Mouse (Mus musculus): ENCODE data around the gene Smndc1. TPM values are rescaled to one million over a fixed set of nuclear protein-coding genes. Genes with fewer than 3 reads are reported as not detected.

The Smndc1 gene
- polyA plus RNA-seq, 1 experiment from 2014 or later = 38.2 TPM

- Histone ChIP-seq H3K4me2 (peak overlapping the region; percentile 35), H3K9me3 (no peaks in the 10 kb centered on the region), H3K27ac (no peak overlapping the region), H3K4me3 (replicated peaks) (no peak overlapping the region), H3K4me1 (peaks cover 28% of the 10 kb centered on the region), H3K9ac (no peak overlapping the region), H3K27me3 (replicated peaks) (no peaks in the 10 kb centered on the region), H3K36me3 (no peaks in the 10 kb centered on the region)
- no peak for ATAC-seq (ENCODE audit: insufficient read depth, low FRiP score, low read depth)
- 59% methylated on average over 17 of the region's 17 CpGs for WGBS
Observed at GRCm38 (mm10) chr19:53423816-53424465, 33.6 kb upstream of the Smndc1 start.

GRCm38 (mm10) chr19:53423341-53423753 lies 33.0 kb upstream of the Smndc1 start:
- no peaks in the 10 kb centered on the region for H3K36me3 ChIP-seq
- H3K4me2 ChIP-seq = peak overlapping the region; percentile 35
- no peak overlapping the region for H3K9ac ChIP-seq
- H3K4me3 ChIP-seq (replicated peaks) = no peak overlapping the region
- no peaks in the 10 kb centered on the region for H3K9me3 ChIP-seq
- no peak overlapping the region for H3K27ac ChIP-seq
- no peak for ATAC-seq (ENCODE audit: insufficient read depth, low FRiP score, low read depth)
- peaks cover 24% of the 10 kb centered on the region for H3K4me1 ChIP-seq
- H3K27me3 ChIP-seq (replicated peaks) = no peaks in the 10 kb centered on the region
- WGBS = 25% methylated on average over 18 of the region's 19 CpGs

- ATAC-seq (ENCODE audit: insufficient read depth, low FRiP score, low read depth) = no peak
- H3K4me2 ChIP-seq = no peak overlapping the region; the same call in 1 of the 2 replicates
- WGBS = 54% methylated on average over 18 of the region's 18 CpGs
Observed at GRCm38 (mm10) chr19:53422358-53423308, 32.3 kb upstream of the Smndc1 start.

GRCm38 (mm10) chr19:53421583-53422188 lies 31.3 kb upstream of the Smndc1 start:
- peak overlapping the region; percentile 90 for H3K4me2 ChIP-seq
- no peak overlapping the region for H3K9ac ChIP-seq
- no peaks in the 10 kb centered on the region for H3K27me3 ChIP-seq (replicated peaks)
- H3K27ac ChIP-seq = peak overlapping the region; percentile 19; the same call in 1 of the 2 replicates
- H3K9me3 ChIP-seq = no peaks in the 10 kb centered on the region
- peak overlapping the region; percentile 42 for H3K4me3 ChIP-seq (replicated peaks)
- peaks cover 12% of the 10 kb centered on the region; the same call in 1 of the 2 replicates for H3K4me1 ChIP-seq
- under 1% methylated on average over 6 of the region's 6 CpGs for WGBS
- H3K36me3 ChIP-seq = no peaks in the 10 kb centered on the region
- 0 out of 2 replicates have a peak, but pooled peaks have one; percentile 4 for ATAC-seq (ENCODE audit: insufficient read depth, low FRiP score, low read depth)

More at GRCm38 (mm10) chr19:53422358-53423308, 32.3 kb upstream of the Smndc1 start:
- no peak overlapping the region for H3K4me3 ChIP-seq (replicated peaks)
- H3K27me3 ChIP-seq (replicated peaks) = no peaks in the 10 kb centered on the region
- H3K4me1 ChIP-seq = peaks cover 19% of the 10 kb centered on the region
- H3K9ac ChIP-seq = no peak overlapping the region
- H3K36me3 ChIP-seq = no peaks in the 10 kb centered on the region
- H3K9me3 ChIP-seq = no peaks in the 10 kb centered on the region
- H3K27ac ChIP-seq = no peak overlapping the region

- Histone ChIP-seq H3K9ac (peak overlapping the region; percentile 29; the same call in 1 of the 2 replicates), H3K4me3 (replicated peaks) (peak overlapping the region; percentile 42), H3K4me1 (peaks cover 12% of the 10 kb centered on the region; the same call in 1 of the 2 replicates), H3K36me3 (no peaks in the 10 kb centered on the region), H3K27me3 (replicated peaks) (no peaks in the 10 kb centered on the region), H3K4me2 (peak overlapping the region; percentile 90), H3K27ac (peak overlapping the region; percentile 86), H3K9me3 (no peaks in the 10 kb centered on the region)
- WGBS = under 1% methylated on average over 19 of the region's 19 CpGs
- peak; percentile 92 for ATAC-seq (ENCODE audit: insufficient read depth, low FRiP score, low read depth)
Observed at GRCm38 (mm10) chr19:53420924-53421582, 30.7 kb upstream of the Smndc1 start.

- H3K27ac ChIP-seq = no peak overlapping the region
- 45% methylated on average over 5 of the region's 5 CpGs for WGBS
- no peak for ATAC-seq (ENCODE audit: insufficient read depth, low FRiP score, low read depth)
- H3K9ac ChIP-seq = no peak overlapping the region
- no peaks in the 10 kb centered on the region for H3K27me3 ChIP-seq (replicated peaks)
- no peak overlapping the region for H3K4me3 ChIP-seq (replicated peaks)
- H3K9me3 ChIP-seq = no peaks in the 10 kb centered on the region
- no peaks in the 10 kb centered on the region for H3K36me3 ChIP-seq
- H3K4me2 ChIP-seq = no peak overlapping the region
- H3K4me1 ChIP-seq = peaks cover 12% of the 10 kb centered on the region; the same call in 1 of the 2 replicates
Observed at GRCm38 (mm10) chr19:53419834-53420233, 29.5 kb upstream of the Smndc1 start.

GRCm38 (mm10) chr19:53415198-53415597 lies 24.8 kb upstream of the Smndc1 start:
- H3K36me3 ChIP-seq = no peaks in the 10 kb centered on the region
- H3K27me3 ChIP-seq (replicated peaks) = no peaks in the 10 kb centered on the region
- no peak overlapping the region for H3K4me3 ChIP-seq (replicated peaks)
- H3K4me2 ChIP-seq = no peak overlapping the region
- H3K27ac ChIP-seq = no peak overlapping the region
- 86% methylated on average over 17 of the region's 17 CpGs for WGBS
- H3K9me3 ChIP-seq = no peaks in the 10 kb centered on the region
- 0 out of 2 replicates have a peak, but pooled peaks cover 7% of the 10 kb centered on the region for H3K4me1 ChIP-seq
- no peak for ATAC-seq (ENCODE audit: insufficient read depth, low FRiP score, low read depth)
- no peak overlapping the region for H3K9ac ChIP-seq

- Histone ChIP-seq H3K9ac (no peak overlapping the region), H3K9me3 (no peaks in the 10 kb centered on the region), H3K27me3 (replicated peaks) (no peaks in the 10 kb centered on the region), H3K4me2 (no peak overlapping the region), H3K4me3 (replicated peaks) (no peak overlapping the region), H3K4me1 (0 out of 2 replicates have a peak, but pooled peaks cover 7% of the 10 kb centered on the region), H3K36me3 (no peaks in the 10 kb centered on the region), H3K27ac (no peak overlapping the region)
- ATAC-seq (ENCODE audit: insufficient read depth, low FRiP score, low read depth) = peak; percentile 57; the same call in 1 of the 2 replicates
- 66% methylated on average over 11 of the region's 11 CpGs for WGBS
Observed at GRCm38 (mm10) chr19:53414650-53415049, 24.3 kb upstream of the Smndc1 start.

GRCm38 (mm10) chr19:53413617-53414380 lies 23.4 kb upstream of the Smndc1 start:
- ATAC-seq (ENCODE audit: insufficient read depth, low FRiP score, low read depth) = peak; percentile 30; the same call in 1 of the 2 replicates
- WGBS = 74% methylated on average over 15 of the region's 15 CpGs
- no peaks in the 10 kb centered on the region for H3K9me3 ChIP-seq
- H3K4me2 ChIP-seq = no peak overlapping the region
- no peaks in the 10 kb centered on the region for H3K36me3 ChIP-seq
- H3K4me3 ChIP-seq (replicated peaks) = no peak overlapping the region
- no peak overlapping the region for H3K27ac ChIP-seq
- H3K27me3 ChIP-seq (replicated peaks) = no peaks in the 10 kb centered on the region
- 0 out of 2 replicates have a peak, but pooled peaks cover 7% of the 10 kb centered on the region for H3K4me1 ChIP-seq
- H3K9ac ChIP-seq = no peak overlapping the region

- no peak overlapping the region for H3K4me3 ChIP-seq (replicated peaks)
- H3K36me3 ChIP-seq = no peaks in the 10 kb centered on the region
- H3K4me1 ChIP-seq = 0 out of 2 replicates have a peak, but pooled peaks cover 7% of the 10 kb centered on the region
- no peaks in the 10 kb centered on the region for H3K9me3 ChIP-seq
- no peak for ATAC-seq (ENCODE audit: insufficient read depth, low FRiP score, low read depth)
- H3K4me2 ChIP-seq = no peak overlapping the region
- H3K27ac ChIP-seq = peak overlapping the region; percentile 35; the same call in 1 of the 2 replicates
- no peak overlapping the region for H3K9ac ChIP-seq
- no peaks in the 10 kb centered on the region for H3K27me3 ChIP-seq (replicated peaks)
- 16% methylated on average over 6 of the region's 6 CpGs for WGBS
Observed at GRCm38 (mm10) chr19:53412149-53412848, 21.9 kb upstream of the Smndc1 start.
